Mouse (Mus musculus): ENCODE measurements around the gene Ssh2.

- TF ChIP-seq POLR2A (IDR thresholded peaks at IDR 0.05; ENCODE audit: low read depth, low read length) (no peak), CTCF (conservative IDR thresholded peaks at IDR 0.05; ENCODE audit: insufficient read depth, insufficient read length, low read depth, low read length) (no peak)
Observed at GRCm38 (mm10) chr11:77411284-77411683, 195.2 kb downstream of the Ssh2 start.

Data from kidney, adult 2 months (tissue).